Mouse (Mus musculus) forebrain, embryonic 15.5 days (tissue): ENCODE data around the gene Mdga1. TPM values are rescaled to one million over a fixed set of nuclear protein-coding genes. Genes with fewer than 3 reads are reported as not detected.
A peak's percentile ranks its signal among the peaks of the same experiment; 100 is the strongest.

Experiments used
- ATAC-seq: fragments of 200-750 bp; cut with Nextera tagmentation; replicated peaks from 2 replicates; pipeline ENCODE4 v1.8.0; 2017; ENCODE audit warnings: mild to moderate bottlenecking, moderate TSS enrichment, moderate library complexity
- H3K27ac ChIP-seq: fragments of 300-500 bp; sonication (generic); replicated peaks from 2 replicates; pipeline ENCODE4 v1.5.1; 2015; ENCODE audit warnings: mild to moderate bottlenecking, inconsistent platforms
- H3K27me3 ChIP-seq: fragments of 300-500 bp; sonication (generic); 2 replicates; pipeline ENCODE4 v1.6.1; 2015; ENCODE audit warnings: inconsistent platforms
- H3K36me3 ChIP-seq: fragments of 300-500 bp; sonication (generic); 2 replicates; pipeline ENCODE4 v1.6.1; 2015; ENCODE audit warnings: mild to moderate bottlenecking, inconsistent platforms
- H3K4me1 ChIP-seq: fragments of 300-500 bp; sonication (generic); 2 replicates; pipeline ENCODE4 v1.6.1; 2015; ENCODE audit warnings: inconsistent platforms
- H3K4me2 ChIP-seq: fragments of 300-500 bp; sonication (generic); replicated peaks from 2 replicates; pipeline ENCODE4 v1.6.1; 2015; ENCODE audit warnings: mild to moderate bottlenecking, inconsistent platforms
- H3K4me3 ChIP-seq: fragments of 300-500 bp; sonication (generic); 2 replicates; pipeline ENCODE4 v1.5.1; 2015; ENCODE audit warnings: mild to moderate bottlenecking, inconsistent platforms
- H3K9ac ChIP-seq: fragments of 300-500 bp; sonication (generic); replicated peaks from 2 replicates; pipeline ENCODE4 v1.6.1; 2015; ENCODE audit warnings: mild to moderate bottlenecking, inconsistent platforms
- H3K9me3 ChIP-seq: fragments of 300-500 bp; sonication (generic); 2 replicates; pipeline ENCODE4 v1.6.1; 2016; ENCODE audit warnings: inconsistent platforms
- WGBS: fragments of 180-500 bp; shearing (Covaris S2); methylation state at CpG from one replicate; pipeline ENCODE4 v1.1.7; 2015; ENCODE audit warnings: mixed read lengths; 5-methylcytosine and 5-hydroxymethylcytosine counted together
- polyA plus RNA-seq: library from polyadenylated mRNA; unstranded; fragments of >200 nt; fragmentation: Nextera tagmentation; extraction: Ambion mirVana; gene quantifications from 2 replicates; pipeline ENCODE4 v1.2.1, GENCODE M21; 2015

Mdga1 gene
- polyA plus RNA-seq, 1 experiment from 2014 or later, result 13.4 TPM

- H3K27ac ChIP-seq, result no peak overlapping the region
- peaks cover 33% of the 10 kb centered on the region for H3K4me1 ChIP-seq
- no peak overlapping the region for H3K4me3 ChIP-seq
- H3K4me2 ChIP-seq, result no peak overlapping the region
- no peak overlapping the region for H3K9ac ChIP-seq
- H3K36me3 ChIP-seq, result no peaks in the 10 kb centered on the region
- H3K9me3 ChIP-seq, result no peaks in the 10 kb centered on the region
- no peaks in the 10 kb centered on the region for H3K27me3 ChIP-seq
- 33% methylated on average over 10 of the region's 10 CpGs for WGBS
- ATAC-seq, result peak; percentile 65; the same call in 1 of the 2 replicates
Observed at GRCm38 (mm10) chr17:29915820-29916219, 54.1 kb downstream of the Mdga1 start.

GRCm38 (mm10) chr17:29913301-29913965, 56.5 kb downstream of the Mdga1 start:
- Histone ChIP-seq H3K9me3 (no peaks in the 10 kb centered on the region), H3K27me3 (no peaks in the 10 kb centered on the region), H3K4me1 (peaks cover 15% of the 10 kb centered on the region), H3K4me3 (no peak overlapping the region), H3K4me2 (no peak overlapping the region), H3K36me3 (no peaks in the 10 kb centered on the region), H3K9ac (no peak overlapping the region), H3K27ac (no peak overlapping the region)
- 92% methylated on average over 16 of the region's 16 CpGs for WGBS
- no peak for ATAC-seq

GRCm38 (mm10) chr17:29912733-29913132, 57.2 kb downstream of the Mdga1 start:
- no peak overlapping the region for H3K4me2 ChIP-seq
- peaks cover 14% of the 10 kb centered on the region for H3K4me1 ChIP-seq
- no peaks in the 10 kb centered on the region for H3K27me3 ChIP-seq
- no peaks in the 10 kb centered on the region for H3K9me3 ChIP-seq
- H3K9ac ChIP-seq, result no peak overlapping the region
- no peaks in the 10 kb centered on the region for H3K36me3 ChIP-seq
- ATAC-seq, result no peak
- 80% methylated on average over 5 of the region's 5 CpGs for WGBS
- H3K27ac ChIP-seq, result no peak overlapping the region
- H3K4me3 ChIP-seq, result no peak overlapping the region

GRCm38 (mm10) chr17:29909031-29909430, 60.9 kb downstream of the Mdga1 start:
- Histone ChIP-seq H3K27ac (no peak overlapping the region), H3K4me3 (no peak overlapping the region), H3K27me3 (no peaks in the 10 kb centered on the region), H3K4me1 (no peaks in the 10 kb centered on the region), H3K9me3 (no peaks in the 10 kb centered on the region), H3K9ac (no peak overlapping the region), H3K36me3 (no peaks in the 10 kb centered on the region), H3K4me2 (no peak overlapping the region)
- WGBS, result 92% methylated on average over 7 of the region's 7 CpGs
- ATAC-seq, result no peak

- Histone ChIP-seq H3K27ac (no peak overlapping the region), H3K9me3 (no peaks in the 10 kb centered on the region), H3K36me3 (no peaks in the 10 kb centered on the region), H3K4me1 (peaks cover 10% of the 10 kb centered on the region), H3K9ac (no peak overlapping the region), H3K4me2 (no peak overlapping the region), H3K27me3 (0 out of 2 replicates have a peak, but pooled peaks cover 3% of the 10 kb centered on the region), H3K4me3 (no peak overlapping the region)
- ATAC-seq, result no peak
- 68% methylated on average over 5 of the region's 5 CpGs for WGBS
Observed at GRCm38 (mm10) chr17:29904694-29905093, 65.2 kb downstream of the Mdga1 start.

GRCm38 (mm10) chr17:29902406-29903155, 67.3 kb downstream of the Mdga1 start:
- no peaks in the 10 kb centered on the region for H3K9me3 ChIP-seq
- 0 out of 2 replicates have a peak, but pooled peaks cover 3% of the 10 kb centered on the region for H3K27me3 ChIP-seq
- H3K4me3 ChIP-seq, result no peak overlapping the region
- no peak for ATAC-seq
- H3K27ac ChIP-seq, result no peak overlapping the region
- H3K9ac ChIP-seq, result no peak overlapping the region
- WGBS, result 50% methylated on average over 16 of the region's 16 CpGs
- no peak overlapping the region for H3K4me2 ChIP-seq
- H3K4me1 ChIP-seq, result peaks cover 10% of the 10 kb centered on the region
- H3K36me3 ChIP-seq, result no peaks in the 10 kb centered on the region

- Histone ChIP-seq H3K4me3 (no peak overlapping the region), H3K36me3 (no peaks in the 10 kb centered on the region), H3K9ac (no peak overlapping the region), H3K4me1 (peaks cover 17% of the 10 kb centered on the region), H3K27ac (no peak overlapping the region), H3K27me3 (0 out of 2 replicates have a peak, but pooled peaks cover 3% of the 10 kb centered on the region), H3K9me3 (no peaks in the 10 kb centered on the region), H3K4me2 (no peak overlapping the region)
- 91% methylated on average over 5 of the region's 5 CpGs for WGBS
- ATAC-seq, result no peak
Observed at GRCm38 (mm10) chr17:29900289-29900688, 69.6 kb downstream of the Mdga1 start.

- peaks cover 7% of the 10 kb centered on the region for H3K4me1 ChIP-seq
- no peak overlapping the region for H3K4me3 ChIP-seq
- no peaks in the 10 kb centered on the region for H3K36me3 ChIP-seq
- H3K9ac ChIP-seq, result no peak overlapping the region
- WGBS, result 3% methylated on average over 7 of the region's 7 CpGs
- ATAC-seq, result peak; percentile 72
- no peak overlapping the region for H3K4me2 ChIP-seq
- no peaks in the 10 kb centered on the region for H3K9me3 ChIP-seq
- H3K27me3 ChIP-seq, result 0 out of 2 replicates have a peak, but pooled peaks cover 3% of the 10 kb centered on the region
- H3K27ac ChIP-seq, result peak overlapping the region; percentile 31; the same call in 1 of the 2 replicates
Observed at GRCm38 (mm10) chr17:29896181-29897054, 73.5 kb downstream of the Mdga1 start.

GRCm38 (mm10) chr17:29895566-29895965, 74.3 kb downstream of the Mdga1 start:
- Histone ChIP-seq H3K9me3 (no peaks in the 10 kb centered on the region), H3K4me1 (peaks cover 13% of the 10 kb centered on the region), H3K27ac (no peak overlapping the region), H3K4me2 (no peak overlapping the region), H3K36me3 (no peaks in the 10 kb centered on the region), H3K27me3 (no peaks in the 10 kb centered on the region), H3K9ac (no peak overlapping the region), H3K4me3 (no peak overlapping the region)
- no peak for ATAC-seq
- WGBS, result 80% methylated on average over 5 of the region's 5 CpGs

GRCm38 (mm10) chr17:29894965-29895364, 74.9 kb downstream of the Mdga1 start:
- H3K4me2 ChIP-seq, result no peak overlapping the region
- H3K27ac ChIP-seq, result no peak overlapping the region
- WGBS, result 78% methylated on average over 5 of the region's 5 CpGs
- no peaks in the 10 kb centered on the region for H3K9me3 ChIP-seq
- ATAC-seq, result no peak
- no peak overlapping the region for H3K9ac ChIP-seq
- H3K27me3 ChIP-seq, result no peaks in the 10 kb centered on the region
- no peak overlapping the region for H3K4me3 ChIP-seq
- no peaks in the 10 kb centered on the region for H3K36me3 ChIP-seq
- H3K4me1 ChIP-seq, result peaks cover 19% of the 10 kb centered on the region

- Histone ChIP-seq H3K9me3 (no peaks in the 10 kb centered on the region), H3K4me2 (no peak overlapping the region), H3K4me3 (no peak overlapping the region), H3K4me1 (peaks cover 48% of the 10 kb centered on the region), H3K27me3 (no peaks in the 10 kb centered on the region), H3K36me3 (no peaks in the 10 kb centered on the region), H3K9ac (no peak overlapping the region), H3K27ac (peak overlapping the region; percentile 25; the same call in 1 of the 2 replicates)
- 47% methylated on average over 7 of the region's 7 CpGs for WGBS
- no peak for ATAC-seq
Observed at GRCm38 (mm10) chr17:29890451-29891110, 79.3 kb downstream of the Mdga1 start.
